In genomic region chr10:127170837-127171272, GRCm38 (mm10) we compare ENCODE assay signal across 8 mouse cellular contexts. TPM values are rescaled to one million over a fixed set of nuclear protein-coding genes. Genes with fewer than 3 reads are reported as not detected.
DNase-seq lines count a peak whose midpoint lies in the region; ATAC-seq and TF ChIP-seq lines count a peak whose summit lies in the region.

No protein-coding gene starts in this region.

- peak; percentile 57; the same call in 1 of the 2 replicates for TF ChIP-seq CTCF in cerebellum, adult 2 months (IDR thresholded peaks at IDR 0.05; ENCODE audit: borderline replicate concordance, insufficient read depth, low read depth, low read length)
- peak; percentile 75 for TF ChIP-seq CTCF in forebrain, postnatal 0 days (IDR thresholded peaks at IDR 0.05; ENCODE audit: low read depth)
- peak; percentile 71 for TF ChIP-seq CTCF in midbrain, postnatal 0 days (IDR thresholded peaks at IDR 0.05)

- H3K27me3 ChIP-seq in cerebellum, adult 2 months (ENCODE audit: control insufficient read depth, insufficient read depth, low read length), result no peaks in the 10 kb centered on the region
- H3K27me3 ChIP-seq in forebrain, postnatal 0 days (ENCODE audit: insufficient read depth, low read length), result peaks cover 7% of the 10 kb centered on the region
- H3K27me3 ChIP-seq in hindbrain, embryonic 16.5 days (replicated peaks; ENCODE audit: control insufficient read depth, insufficient read depth, low read length), result peaks cover 13% of the 10 kb centered on the region; the same call in 1 of the 2 replicates
- 0 out of 2 replicates have a peak, but pooled peaks cover 11% of the 10 kb centered on the region for H3K27me3 ChIP-seq in midbrain, postnatal 0 days (ENCODE audit: insufficient read depth, low read length)
- peaks cover 38% of the 10 kb centered on the region for H3K27me3 ChIP-seq in stomach, embryonic 14.5 days (ENCODE audit: control insufficient read depth, insufficient read depth, low read length)

- peaks cover 25% of the 10 kb centered on the region for H3K36me3 ChIP-seq in forebrain, postnatal 0 days (ENCODE audit: insufficient read depth)
- H3K36me3 ChIP-seq in hindbrain, embryonic 16.5 days (ENCODE audit: control insufficient read depth, insufficient read depth, low read length), result no peaks in the 10 kb centered on the region
- H3K36me3 ChIP-seq in midbrain, postnatal 0 days (ENCODE audit: insufficient read depth, low read length), result peaks cover 18% of the 10 kb centered on the region
- H3K36me3 ChIP-seq in stomach, embryonic 14.5 days (ENCODE audit: control insufficient read depth, insufficient read depth, low read length), result no peaks in the 10 kb centered on the region

- no peak overlapping the region for H3K9ac ChIP-seq in forebrain, postnatal 0 days
- no peak overlapping the region for H3K9ac ChIP-seq in hindbrain, embryonic 16.5 days (ENCODE audit: low read depth, low read length)
- no peak overlapping the region for H3K9ac ChIP-seq in midbrain, postnatal 0 days (replicated peaks; ENCODE audit: low read length, poor library complexity, severe bottlenecking)
- H3K9ac ChIP-seq in stomach, embryonic 14.5 days (replicated peaks; ENCODE audit: low read depth, low read length), result no peak overlapping the region

- H3K4me3 ChIP-seq in cerebellum, adult 2 months (replicated peaks; ENCODE audit: insufficient read depth, low read depth, low read length), result no peak overlapping the region
- H3K4me3 ChIP-seq in brown adipose tissue, adult 24 weeks (ENCODE audit: insufficient read depth, low read depth, low read length), result peak overlapping the region; percentile 45
- peak overlapping the region; percentile 16; the same call in 1 of the 2 replicates for H3K4me3 ChIP-seq in forebrain, postnatal 0 days (ENCODE audit: low read depth, low read length)
- peak overlapping the region; percentile 13 for H3K4me3 ChIP-seq in hindbrain, embryonic 16.5 days (ENCODE audit: low read length)
- H3K4me3 ChIP-seq in midbrain, postnatal 0 days (ENCODE audit: low read depth, low read length), result 0 out of 2 replicates have a peak overlapping the region, but pooled peaks have one; percentile 4
- H3K4me3 ChIP-seq in stomach, embryonic 14.5 days (ENCODE audit: low read depth, low read length), result peak overlapping the region; percentile 27

- peak; percentile 39 to 56 for DNase-seq in cerebellum, adult 2 months
- no peak for DNase-seq in cerebellum, adult 11 months
- DNase-seq in forebrain, postnatal 0 days, result peak; percentile 68
- peak; percentile 84 for DNase-seq in liver
- DNase-seq in midbrain, postnatal 0 days (ENCODE audit: low spot score), result peak; percentile 49

- H3K27ac ChIP-seq in cerebellum, adult 2 months (ENCODE audit: insufficient read depth, low read length), result no peak overlapping the region
- no peak overlapping the region for H3K27ac ChIP-seq in brown adipose tissue, adult 24 weeks (replicated peaks; ENCODE audit: low read depth, low read length)
- H3K27ac ChIP-seq in forebrain, postnatal 0 days (ENCODE audit: low read depth, low read length), result no peak overlapping the region
- no peak overlapping the region for H3K27ac ChIP-seq in hindbrain, embryonic 16.5 days (ENCODE audit: low read depth, low read length)
- no peak overlapping the region for H3K27ac ChIP-seq in midbrain, postnatal 0 days (ENCODE audit: low read depth, low read length)
- H3K27ac ChIP-seq in stomach, embryonic 14.5 days (ENCODE audit: low read length), result no peak overlapping the region

- 25% methylated on average over 29 of the region's 29 CpGs for WGBS in cerebellum, adult 2 months
- WGBS in forebrain, postnatal 0 days, result 3% methylated on average over 29 of the region's 29 CpGs
- 3% methylated on average over 29 of the region's 29 CpGs for WGBS in hindbrain, embryonic 16.5 days
- 4% methylated on average over 26 of the region's 29 CpGs for WGBS in midbrain, postnatal 0 days
- under 1% methylated on average over 29 of the region's 29 CpGs for WGBS in stomach, embryonic 14.5 days

- H3K4me1 ChIP-seq in cerebellum, adult 2 months (ENCODE audit: control insufficient read depth, insufficient read depth, low read length), result peaks cover 12% of the 10 kb centered on the region
- H3K4me1 ChIP-seq in brown adipose tissue, adult 24 weeks (ENCODE audit: control insufficient read depth, insufficient read depth, insufficient read length, low read length), result peaks cover 2% of the 10 kb centered on the region; the same call in 1 of the 2 replicates
- 0 out of 2 replicates have a peak, but pooled peaks cover 3% of the 10 kb centered on the region for H3K4me1 ChIP-seq in forebrain, postnatal 0 days (ENCODE audit: insufficient read depth)
- peaks cover 17% of the 10 kb centered on the region for H3K4me1 ChIP-seq in hindbrain, embryonic 16.5 days (ENCODE audit: control insufficient read depth, insufficient read depth, low read depth, low read length)
- H3K4me1 ChIP-seq in midbrain, postnatal 0 days (ENCODE audit: insufficient read depth, low read length), result peaks cover 8% of the 10 kb centered on the region; the same call in 1 of the 2 replicates
- peaks cover 9% of the 10 kb centered on the region for H3K4me1 ChIP-seq in stomach, embryonic 14.5 days (ENCODE audit: control insufficient read depth, insufficient read depth, low read length)

- no peak for TF ChIP-seq POLR2A in cerebellum, adult 2 months (IDR thresholded peaks at IDR 0.05; ENCODE audit: borderline replicate concordance, insufficient read depth, low read length)

- peak overlapping the region; percentile 39 for H3K4me2 ChIP-seq in forebrain, postnatal 0 days (ENCODE audit: low read depth)
- H3K4me2 ChIP-seq in hindbrain, embryonic 16.5 days (ENCODE audit: low read length), result peak overlapping the region; percentile 48
- peak overlapping the region; percentile 36; the same call in 1 of the 2 replicates for H3K4me2 ChIP-seq in midbrain, postnatal 0 days (ENCODE audit: low read depth, low read length, poor library complexity, severe bottlenecking)
- peak overlapping the region; percentile 67 for H3K4me2 ChIP-seq in stomach, embryonic 14.5 days (replicated peaks; ENCODE audit: low read depth, low read length)

- H3K9me3 ChIP-seq in forebrain, postnatal 0 days (ENCODE audit: low read length), result no peaks in the 10 kb centered on the region
- H3K9me3 ChIP-seq in hindbrain, embryonic 16.5 days (ENCODE audit: control insufficient read depth, low read length), result no peaks in the 10 kb centered on the region
- no peaks in the 10 kb centered on the region for H3K9me3 ChIP-seq in midbrain, postnatal 0 days (ENCODE audit: low read length)
- no peaks in the 10 kb centered on the region for H3K9me3 ChIP-seq in stomach, embryonic 14.5 days (ENCODE audit: control insufficient read depth, low read depth, low read length)

- peak; percentile 58 for ATAC-seq in forebrain, postnatal 0 days
- ATAC-seq in hindbrain, embryonic 16.5 days, result peak; percentile 35
- ATAC-seq in midbrain, postnatal 0 days (ENCODE audit: low FRiP score), result 0 out of 2 replicates have a peak, but pooled peaks have one; percentile 45
- ATAC-seq in stomach, embryonic 14.5 days (ENCODE audit: insufficient number of reproducible peaks, insufficient read depth, low FRiP score, low read depth), result peak; percentile 70

RNA-seq across cellular contexts. Expression of gene B4galnt1, which starts 5.8 kb away (rescaled TPM):
- polyA plus RNA-seq in cerebellum, adult 2 months (2012; rRNA removed), result 81.9 and 83.6 TPM in 2 replicates
- polyA plus RNA-seq in brown adipose tissue, adult 24 weeks (2012; ENCODE audit: insufficient read depth, insufficient read length, missing spikeins), result 0.95 and 1.8 TPM in 2 replicates
- total RNA-seq in forebrain, postnatal 0 days (2014; rRNA removed), result 87.9 and 94.4 TPM in 2 replicates
- polyA plus RNA-seq in forebrain, postnatal 0 days (2015; fragmentation: Nextera tagmentation; extraction: Ambion mirVana), result 87.3 and 87.8 TPM in 2 replicates
- 59.0 and 74.1 TPM in 2 replicates for polyA plus RNA-seq in hindbrain, embryonic 16.5 days (2015; fragmentation: Nextera tagmentation; extraction: Ambion mirVana)
- 126 and 134 TPM in 2 replicates for total RNA-seq in midbrain, postnatal 0 days (2014; rRNA removed)
- polyA plus RNA-seq in midbrain, postnatal 0 days (2015; fragmentation: Nextera tagmentation; extraction: Ambion mirVana), result 86.8 and 88.6 TPM in 2 replicates
- 27.7 and 29.4 TPM in 2 replicates for polyA plus RNA-seq in stomach, embryonic 14.5 days (2014; fragmentation: Nextera tagmentation; extraction: Ambion mirVana)

RNA-seq across cellular contexts. Expression of gene Slc26a10, which starts 9.6 kb away (rescaled TPM):
- polyA plus RNA-seq in cerebellum, adult 2 months (2012; rRNA removed), result 3.1 and 3.3 TPM in 2 replicates
- 1.0 and 4.8 TPM in 2 replicates for polyA plus RNA-seq in brown adipose tissue, adult 24 weeks (2012; ENCODE audit: insufficient read depth, insufficient read length, missing spikeins)
- total RNA-seq in forebrain, postnatal 0 days (2014; rRNA removed), result 0.10 TPM in 1 of 2 replicates, not detected in the other
- polyA plus RNA-seq in forebrain, postnatal 0 days (2015; fragmentation: Nextera tagmentation; extraction: Ambion mirVana), result 0.80 and 1.1 TPM in 2 replicates
- polyA plus RNA-seq in hindbrain, embryonic 16.5 days (2015; fragmentation: Nextera tagmentation; extraction: Ambion mirVana), result 1.4 and 1.5 TPM in 2 replicates
- total RNA-seq in midbrain, postnatal 0 days (2014; rRNA removed), result 0.05 TPM in 2 replicates
- 0.80 TPM in 2 replicates for polyA plus RNA-seq in midbrain, postnatal 0 days (2015; fragmentation: Nextera tagmentation; extraction: Ambion mirVana)
- polyA plus RNA-seq in stomach, embryonic 14.5 days (2014; fragmentation: Nextera tagmentation; extraction: Ambion mirVana), result 0.34 and 0.82 TPM in 2 replicates

RNA-seq across cellular contexts. Expression of gene Arhgef25, which starts 19.0 kb away (rescaled TPM):
- 105 and 117 TPM in 2 replicates for polyA plus RNA-seq in cerebellum, adult 2 months (2012; rRNA removed)
- 2.0 and 4.0 TPM in 2 replicates for polyA plus RNA-seq in brown adipose tissue, adult 24 weeks (2012; ENCODE audit: insufficient read depth, insufficient read length, missing spikeins)
- total RNA-seq in forebrain, postnatal 0 days (2014; rRNA removed), result 45.4 and 61.3 TPM in 2 replicates
- 14.8 and 16.9 TPM in 2 replicates for polyA plus RNA-seq in forebrain, postnatal 0 days (2015; fragmentation: Nextera tagmentation; extraction: Ambion mirVana)
- 29.0 and 29.1 TPM in 2 replicates for polyA plus RNA-seq in hindbrain, embryonic 16.5 days (2015; fragmentation: Nextera tagmentation; extraction: Ambion mirVana)
- 47.6 and 48.8 TPM in 2 replicates for total RNA-seq in midbrain, postnatal 0 days (2014; rRNA removed)
- 13.5 and 15.4 TPM in 2 replicates for polyA plus RNA-seq in midbrain, postnatal 0 days (2015; fragmentation: Nextera tagmentation; extraction: Ambion mirVana)
- 64.0 and 71.1 TPM in 2 replicates for polyA plus RNA-seq in stomach, embryonic 14.5 days (2014; fragmentation: Nextera tagmentation; extraction: Ambion mirVana)

RNA-seq across cellular contexts. Expression of gene Dtx3, which starts 24.7 kb away (rescaled TPM):
- polyA plus RNA-seq in cerebellum, adult 2 months (2012; rRNA removed), result 321 and 339 TPM in 2 replicates
- polyA plus RNA-seq in brown adipose tissue, adult 24 weeks (2012; ENCODE audit: insufficient read depth, insufficient read length, missing spikeins), result 5.0 and 5.8 TPM in 2 replicates
- 198 and 245 TPM in 2 replicates for total RNA-seq in forebrain, postnatal 0 days (2014; rRNA removed)
- 175 and 178 TPM in 2 replicates for polyA plus RNA-seq in forebrain, postnatal 0 days (2015; fragmentation: Nextera tagmentation; extraction: Ambion mirVana)
- polyA plus RNA-seq in hindbrain, embryonic 16.5 days (2015; fragmentation: Nextera tagmentation; extraction: Ambion mirVana), result 213 and 233 TPM in 2 replicates
- total RNA-seq in midbrain, postnatal 0 days (2014; rRNA removed), result 258 and 275 TPM in 2 replicates
- 205 and 217 TPM in 2 replicates for polyA plus RNA-seq in midbrain, postnatal 0 days (2015; fragmentation: Nextera tagmentation; extraction: Ambion mirVana)
- 123 and 125 TPM in 2 replicates for polyA plus RNA-seq in stomach, embryonic 14.5 days (2014; fragmentation: Nextera tagmentation; extraction: Ambion mirVana)

RNA-seq across cellular contexts. Expression of gene Pip4k2c, which starts 40.5 kb away (rescaled TPM):
- polyA plus RNA-seq in cerebellum, adult 2 months (2012; rRNA removed), result 58.8 and 64.1 TPM in 2 replicates
- polyA plus RNA-seq in brown adipose tissue, adult 24 weeks (2012; ENCODE audit: insufficient read depth, insufficient read length, missing spikeins), result 15.4 and 18.5 TPM in 2 replicates
- total RNA-seq in forebrain, postnatal 0 days (2014; rRNA removed), result 21.5 and 23.3 TPM in 2 replicates
- 17.8 and 20.1 TPM in 2 replicates for polyA plus RNA-seq in forebrain, postnatal 0 days (2015; fragmentation: Nextera tagmentation; extraction: Ambion mirVana)
- polyA plus RNA-seq in hindbrain, embryonic 16.5 days (2015; fragmentation: Nextera tagmentation; extraction: Ambion mirVana), result 20.5 and 20.7 TPM in 2 replicates
- total RNA-seq in midbrain, postnatal 0 days (2014; rRNA removed), result 17.0 and 18.3 TPM in 2 replicates
- polyA plus RNA-seq in midbrain, postnatal 0 days (2015; fragmentation: Nextera tagmentation; extraction: Ambion mirVana), result 14.5 and 15.1 TPM in 2 replicates
- polyA plus RNA-seq in stomach, embryonic 14.5 days (2014; fragmentation: Nextera tagmentation; extraction: Ambion mirVana), result 22.7 and 22.9 TPM in 2 replicates

Comparison
In these comparisons a context has a peak if more than half of its experiments do, and no peak if none do; other contexts are left out.
1. RNA of gene B4galnt1, which starts 5.8 kb away (polyA plus RNA-seq): 86.8 to 88.6 TPM in midbrain, postnatal 0 days, 87.3 to 87.8 TPM in forebrain, postnatal 0 days, 81.9 to 83.6 TPM in cerebellum, adult 2 months, 59.0 to 74.1 TPM in hindbrain, embryonic 16.5 days and 27.7 to 29.4 TPM in stomach, embryonic 14.5 days; 0.95 to 1.8 TPM in brown adipose tissue, adult 24 weeks; every median in the first group is over 10 times any median in the second.
2. Peak in every context shown above with its lines, with median percentiles within 50 percentile points of each other: CTCF ChIP-seq, ATAC-seq and H3K4me2 ChIP-seq.